Mouse (Mus musculus): ENCODE measurements around the gene Rbms3. TPM values are rescaled to one million over a fixed set of nuclear protein-coding genes. Genes with fewer than 3 reads are reported as not detected.

Gene Rbms3
- total and polyA plus RNA-seq, 3 experiments = not detected

- Histone ChIP-seq H3K79me2 (replicated peaks; ENCODE audit: control insufficient read depth, extremely low read depth, insufficient read depth, poor library complexity, severe bottlenecking) (no peaks in the 10 kb centered on the region), H3K4me1 (ENCODE audit: control insufficient read depth in 1 of 2, insufficient read depth in 2 of 2) (no peaks in the 10 kb centered on the region), H3K36me3 (replicated peaks in 1 of 2; ENCODE audit: control insufficient read depth in 1 of 2, insufficient read depth in 1 of 2, low read length in 1 of 2) (no peaks in the 10 kb centered on the region), H3K4me3 (replicated peaks in 1 of 3; ENCODE audit: low read depth in 2 of 3, low read length in 2 of 3, poor library complexity in 1 of 3) (no peak overlapping the region), H3K27me3 (replicated peaks) (no peaks in the 10 kb centered on the region), H3K4me2 (ENCODE audit: insufficient read depth, low read depth, poor library complexity, severe bottlenecking) (no peak overlapping the region), H3K27ac (ENCODE audit: insufficient read depth, low read depth) (no peak overlapping the region), H3K9ac (ENCODE audit: insufficient read depth, low read depth) (no peak overlapping the region), H3K9me3 (replicated peaks; ENCODE audit: low read length) (peaks cover 4% of the 10 kb centered on the region)
- DNase-seq (ENCODE audit: extremely low read depth) = no peak
- in situ Hi-C loops (cut with MboI; ENCODE audit: low pct_ligation_motif_present, low pct_unique_long_range_greater_than_20kb, low sequenced_read_pairs) (no loop called here), dilution Hi-C loops (cut with MboI; ENCODE audit: extremely low pct_ligation_motif_present, extremely low pct_unique_long_range_greater_than_20kb, low sequenced_read_pairs) (no loop called here)
- TF ChIP-seq POLR2AphosphoS2 (IDR thresholded peaks at IDR 0.05; ENCODE audit: low read depth, low read length) (no peak), ZMIZ1 (IDR thresholded peaks at IDR 0.05; ENCODE audit: low read depth, low read length) (no peak), NRF1 (IDR thresholded peaks at IDR 0.05; ENCODE audit: low read depth, low read length) (no peak), BHLHE40 (IDR thresholded peaks at IDR 0.05; ENCODE audit: low read depth, low read length) (no peak), JUND (conservative IDR thresholded peaks at IDR 0.05; ENCODE audit: low read depth, low read length) (no peak), RCOR1 (conservative IDR thresholded peaks at IDR 0.05; ENCODE audit: low read depth, low read length) (no peak), JUN (IDR thresholded peaks at IDR 0.05; ENCODE audit: insufficient read depth, low read depth, low read length) (no peak), USF2 (conservative IDR thresholded peaks at IDR 0.05; ENCODE audit: low read depth, low read length) (no peak), ETS1 (conservative IDR thresholded peaks at IDR 0.05; ENCODE audit: low read depth, low read length) (no peak), ELF1 (IDR thresholded peaks at IDR 0.05; ENCODE audit: low read depth, low read length) (no peak), RAD21 (IDR thresholded peaks at IDR 0.05; ENCODE audit: low read depth, low read length) (no peak), POLR2A (IDR thresholded peaks at IDR 0.05; ENCODE audit: low read depth, low read length) (no peak)
These were observed 969.8 kb downstream of the Rbms3 start for GRCm38 (mm10) chr9:116659936-116660335.

- no peak overlapping the region for H3K27ac ChIP-seq (ENCODE audit: insufficient read depth, low read depth)
- DNase-seq (ENCODE audit: extremely low read depth) = no peak
- H3K4me2 ChIP-seq (ENCODE audit: insufficient read depth, low read depth, poor library complexity, severe bottlenecking) = no peak overlapping the region
- H3K4me3 ChIP-seq (replicated peaks in 1 of 3; ENCODE audit: low read depth in 2 of 3, low read length in 2 of 3, poor library complexity in 1 of 3) = no peak overlapping the region
- H3K36me3 ChIP-seq (replicated peaks in 1 of 2; ENCODE audit: control insufficient read depth in 1 of 2, insufficient read depth in 1 of 2, low read length in 1 of 2) = no peaks in the 10 kb centered on the region
- TF ChIP-seq ZKSCAN1 (IDR thresholded peaks at IDR 0.05; ENCODE audit: borderline replicate concordance, low read depth, low read length) (no peak), EP300 (IDR thresholded peaks at IDR 0.05; ENCODE audit: low read length) (no peak), IRF4 (IDR thresholded peaks at IDR 0.05; ENCODE audit: low read depth, low read length) (no peak), JUND (conservative IDR thresholded peaks at IDR 0.05; ENCODE audit: low read depth, low read length) (no peak), ELF1 (IDR thresholded peaks at IDR 0.05; ENCODE audit: low read depth, low read length) (no peak)
- no peaks in the 10 kb centered on the region for H3K4me1 ChIP-seq (ENCODE audit: control insufficient read depth in 1 of 2, insufficient read depth in 2 of 2)
- in situ Hi-C loops (cut with MboI; ENCODE audit: low pct_ligation_motif_present, low pct_unique_long_range_greater_than_20kb, low sequenced_read_pairs) (no loop called here), dilution Hi-C loops (cut with MboI; ENCODE audit: extremely low pct_ligation_motif_present, extremely low pct_unique_long_range_greater_than_20kb, low sequenced_read_pairs) (no loop called here)
- peaks cover 4% of the 10 kb centered on the region for H3K9me3 ChIP-seq (replicated peaks; ENCODE audit: low read length)
- no peak overlapping the region for H3K9ac ChIP-seq (ENCODE audit: insufficient read depth, low read depth)
- H3K79me2 ChIP-seq (replicated peaks; ENCODE audit: control insufficient read depth, extremely low read depth, insufficient read depth, poor library complexity, severe bottlenecking) = no peaks in the 10 kb centered on the region
- no peaks in the 10 kb centered on the region for H3K27me3 ChIP-seq (replicated peaks)
These were observed 972.6 kb downstream of the Rbms3 start for GRCm38 (mm10) chr9:116657141-116657540.
